Mouse (Mus musculus): ENCODE data around the gene Arl8a. TPM values are rescaled to one million over a fixed set of nuclear protein-coding genes. Genes with fewer than 3 reads are reported as not detected.

The Arl8a gene
- polyA plus RNA-seq, 1 experiment, result 2.0 TPM

DNA sequence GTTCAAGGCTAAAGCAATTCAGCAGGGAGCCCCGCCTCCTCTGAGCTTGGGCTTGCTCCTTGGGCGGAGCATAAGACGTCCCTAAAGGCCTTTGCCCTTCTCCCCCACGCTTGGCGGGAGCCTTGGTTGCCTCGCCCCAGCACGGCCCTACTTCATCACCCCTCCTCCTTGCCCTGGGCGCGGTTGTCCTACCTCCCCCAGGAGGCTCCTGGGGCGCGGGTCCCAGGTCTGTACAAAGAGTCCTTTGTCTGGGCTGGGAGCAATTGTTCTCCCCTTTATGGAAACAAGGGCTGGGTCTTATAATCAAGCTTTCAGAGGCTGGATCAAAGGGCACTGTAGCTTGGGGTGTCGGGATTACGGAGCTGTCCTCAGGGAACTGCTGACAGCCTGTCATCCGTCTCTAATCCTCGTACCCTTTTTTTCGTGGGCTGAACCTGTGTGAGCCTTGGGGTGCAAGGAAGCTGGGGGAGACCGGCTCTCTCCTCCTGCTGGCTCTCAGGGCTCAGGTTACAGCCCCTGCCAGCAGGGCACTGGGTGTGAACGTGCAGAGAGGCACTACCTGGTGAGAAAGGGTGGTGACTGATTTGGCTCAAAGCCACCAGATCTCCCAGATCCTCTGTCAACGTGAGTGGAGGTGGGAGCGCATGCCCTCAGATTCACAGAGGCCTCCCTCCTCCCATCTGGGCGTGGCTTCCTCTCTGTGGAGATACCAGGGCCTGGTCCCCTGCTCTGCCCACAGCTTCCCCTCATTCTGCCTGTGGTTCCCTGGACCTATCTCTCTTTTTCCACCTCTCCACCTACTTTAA is 52.6 kb downstream of the Arl8a start:
- H3K4me3 ChIP-seq (replicated peaks), result peak overlapping the region; percentile 32
- no peak for TF ChIP-seq TAL1 (IDR thresholded peaks at IDR 0.05; ENCODE audit: low read length)
- no peak for TF ChIP-seq GATA1 (IDR thresholded peaks at IDR 0.05; ENCODE audit: low read length)
- H3K36me3 ChIP-seq (ENCODE audit: control insufficient read depth), result no peaks in the 10 kb centered on the region
- H3K9me3 ChIP-seq (ENCODE audit: control insufficient read depth, low read length), result no peaks in the 10 kb centered on the region
- no peaks in the 10 kb centered on the region for H3K27me3 ChIP-seq (ENCODE audit: control insufficient read depth)
- peaks cover 26% of the 10 kb centered on the region for H3K4me1 ChIP-seq (ENCODE audit: control insufficient read depth)

DNA sequence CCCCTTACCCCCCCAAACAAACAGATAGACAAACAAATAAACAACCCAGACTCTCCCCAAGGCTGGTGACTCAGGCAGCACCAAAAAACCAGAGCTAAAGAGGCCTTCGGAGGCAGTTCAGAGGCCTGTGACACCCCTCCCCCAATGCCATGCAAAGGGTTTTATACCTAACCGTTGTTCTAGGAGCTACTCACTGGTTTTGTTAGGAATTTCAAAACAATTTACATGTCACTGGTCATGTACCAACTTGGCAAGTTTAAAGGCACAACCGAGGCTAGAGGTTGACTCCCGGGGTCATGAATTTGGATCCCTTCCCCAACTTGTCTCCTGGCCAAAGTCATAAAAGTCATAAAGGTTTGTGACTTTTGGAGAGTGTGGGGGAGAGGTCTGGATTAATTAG is 53.8 kb downstream of the Arl8a start:
- Histone ChIP-seq H3K9me3 (ENCODE audit: control insufficient read depth, low read length) (no peaks in the 10 kb centered on the region), H3K4me1 (ENCODE audit: control insufficient read depth) (peaks cover 38% of the 10 kb centered on the region), H3K4me3 (replicated peaks) (no peak overlapping the region), H3K27me3 (ENCODE audit: control insufficient read depth) (no peaks in the 10 kb centered on the region), H3K36me3 (ENCODE audit: control insufficient read depth) (no peaks in the 10 kb centered on the region)
- TF ChIP-seq TAL1 (IDR thresholded peaks at IDR 0.05; ENCODE audit: low read length) (no peak), GATA1 (IDR thresholded peaks at IDR 0.05; ENCODE audit: low read length) (no peak)

GRCm38 (mm10) chr1:135204196-135205126 is 57.8 kb downstream of the Arl8a start:
- no peaks in the 10 kb centered on the region for H3K27me3 ChIP-seq (ENCODE audit: control insufficient read depth)
- H3K36me3 ChIP-seq (ENCODE audit: control insufficient read depth), result no peaks in the 10 kb centered on the region
- H3K4me1 ChIP-seq (ENCODE audit: control insufficient read depth), result peaks cover 51% of the 10 kb centered on the region
- TF ChIP-seq TAL1 (IDR thresholded peaks at IDR 0.05; ENCODE audit: low read length) (peak; percentile 70), GATA1 (IDR thresholded peaks at IDR 0.05; ENCODE audit: low read length) (peak; percentile 59)
- H3K9me3 ChIP-seq (ENCODE audit: control insufficient read depth, low read length), result no peaks in the 10 kb centered on the region
- H3K4me3 ChIP-seq (replicated peaks), result peak overlapping the region; percentile 14

GRCm38 (mm10) chr1:135205257-135205656 is 58.6 kb downstream of the Arl8a start:
- no peaks in the 10 kb centered on the region for H3K27me3 ChIP-seq (ENCODE audit: control insufficient read depth)
- H3K36me3 ChIP-seq (ENCODE audit: control insufficient read depth), result no peaks in the 10 kb centered on the region
- H3K4me3 ChIP-seq (replicated peaks), result peak overlapping the region; percentile 14

More at GRCm38 (mm10) chr1:135205257-135205656, 58.6 kb downstream of the Arl8a start:
- TF ChIP-seq TAL1 (IDR thresholded peaks at IDR 0.05; ENCODE audit: low read length) (no peak), GATA1 (IDR thresholded peaks at IDR 0.05; ENCODE audit: low read length) (no peak)
- no peaks in the 10 kb centered on the region for H3K9me3 ChIP-seq (ENCODE audit: control insufficient read depth, low read length)
- peaks cover 51% of the 10 kb centered on the region for H3K4me1 ChIP-seq (ENCODE audit: control insufficient read depth)

Other genes with a start within 250 kb of the Arl8a start
- gene Ppp1r12b, start 190.9 kb upstream of the Arl8a start, polyA plus RNA-seq (2012), result 0.11 and 0.12 TPM in 2 replicates
- gene Ube2t, start 184.3 kb upstream of the Arl8a start, polyA plus RNA-seq (2012), result 1.2 and 1.8 TPM in 2 replicates
- gene Lgr6, start 41.5 kb upstream of the Arl8a start, polyA plus RNA-seq (2012), result 0.01 TPM in 1 of 2 replicates, not detected in the other
- 0.57 and 0.67 TPM in 2 replicates for gene Ptpn7, start 14.1 kb upstream of the Arl8a start, polyA plus RNA-seq (2012)
- not detected in 2 replicates for gene Gpr37l1, start 20.9 kb downstream of the Arl8a start, polyA plus RNA-seq (2012)
- gene Elf3, start 111.7 kb downstream of the Arl8a start, polyA plus RNA-seq (2012), result not detected in 2 replicates
- gene Rnpep, start 137.3 kb downstream of the Arl8a start, polyA plus RNA-seq (2012), result 0.15 and 0.21 TPM in 2 replicates
- 0.24 and 0.52 TPM in 2 replicates for gene Timm17a, start 167.0 kb downstream of the Arl8a start, polyA plus RNA-seq (2012)
- not detected in 2 replicates for gene Lmod1, start 178.0 kb downstream of the Arl8a start, polyA plus RNA-seq (2012)
- gene Shisa4, start 228.4 kb downstream of the Arl8a start, polyA plus RNA-seq (2012), result not detected in 2 replicates